Mouse (Mus musculus) heart, embryonic 15.5 days (tissue): ENCODE results near the gene Gm20696. TPM values are rescaled to one million over a fixed set of nuclear protein-coding genes. Genes with fewer than 3 reads are reported as not detected.

ENCODE experiments used
- ATAC-seq: fragments of 200-750 bp; cut with Nextera tagmentation; replicated peaks from 2 replicates; pipeline ENCODE4 v1.8.0; 2017; ENCODE audit warnings: low read depth, moderate TSS enrichment; ENCODE audit not compliant: insufficient number of reproducible peaks, insufficient read depth, low FRiP score
- H3K27ac ChIP-seq: fragments of 300-500 bp; sonication (generic); 2 replicates; pipeline ENCODE4 v1.5.1; 2015; ENCODE audit warnings: mild to moderate bottlenecking, inconsistent platforms
- H3K27me3 ChIP-seq: fragments of 300-500 bp; sonication (generic); 2 replicates; pipeline ENCODE4 v1.6.1; 2015; ENCODE audit warnings: inconsistent platforms
- H3K36me3 ChIP-seq: fragments of 300-500 bp; sonication (generic); 2 replicates; pipeline ENCODE4 v1.6.1; 2015; ENCODE audit warnings: mild to moderate bottlenecking, inconsistent platforms
- H3K4me1 ChIP-seq: fragments of 300-500 bp; sonication (generic); replicated peaks from 2 replicates; pipeline ENCODE4 v1.6.1; 2015; ENCODE audit warnings: inconsistent platforms
- H3K4me2 ChIP-seq: fragments of 300-500 bp; sonication (generic); 2 replicates; pipeline ENCODE4 v1.6.1; 2015; ENCODE audit warnings: inconsistent platforms, mild to moderate bottlenecking, moderate library complexity
- H3K4me3 ChIP-seq: fragments of 300-500 bp; sonication (generic); 2 replicates; pipeline ENCODE4 v1.5.1; 2015; ENCODE audit warnings: mild to moderate bottlenecking, inconsistent platforms
- H3K9ac ChIP-seq: fragments of 300-500 bp; sonication (generic); 2 replicates; pipeline ENCODE4 v1.6.1; 2015; ENCODE audit warnings: mild to moderate bottlenecking, inconsistent platforms
- H3K9me3 ChIP-seq: fragments of 300-500 bp; sonication (generic); replicated peaks from 2 replicates; pipeline ENCODE4 v1.6.1; 2016; ENCODE audit warnings: inconsistent platforms
- WGBS: fragments of 180-500 bp; shearing (Covaris S2); methylation state at CpG from one replicate; pipeline ENCODE4 v1.1.7; 2015; ENCODE audit warnings: mixed read lengths; 5-methylcytosine and 5-hydroxymethylcytosine counted together
- polyA plus RNA-seq: library from polyadenylated mRNA; unstranded; fragments of >200 nt; fragmentation: Nextera tagmentation; extraction: Ambion mirVana; gene quantifications from 2 replicates; pipeline ENCODE4 v1.2.1, GENCODE M21; 2015

The Gm20696 gene
- polyA plus RNA-seq, 1 experiment from 2014 or later = 2.9 TPM

- H3K4me2 ChIP-seq = no peak overlapping the region
- no peak for ATAC-seq
- no peak overlapping the region for H3K9ac ChIP-seq
- H3K4me1 ChIP-seq = no peaks in the 10 kb centered on the region
- H3K9me3 ChIP-seq = no peaks in the 10 kb centered on the region
- WGBS = 58% methylated on average over 21 of the region's 21 CpGs
- H3K36me3 ChIP-seq = no peaks in the 10 kb centered on the region
- no peak overlapping the region for H3K4me3 ChIP-seq
- H3K27me3 ChIP-seq = no peaks in the 10 kb centered on the region
- no peak overlapping the region for H3K27ac ChIP-seq
Observed at GRCm38 (mm10) chr6:99275381-99276296, 391.0 kb downstream of the Gm20696 start.

GRCm38 (mm10) chr6:99274667-99275066, 391.9 kb downstream of the Gm20696 start:
- Histone ChIP-seq H3K4me2 (no peak overlapping the region), H3K27me3 (no peaks in the 10 kb centered on the region), H3K4me1 (no peaks in the 10 kb centered on the region), H3K9me3 (no peaks in the 10 kb centered on the region), H3K36me3 (no peaks in the 10 kb centered on the region), H3K27ac (no peak overlapping the region), H3K4me3 (no peak overlapping the region), H3K9ac (no peak overlapping the region)
- no peak for ATAC-seq
- 87% methylated on average over 5 of the region's 5 CpGs for WGBS

GRCm38 (mm10) chr6:99274222-99274621, 392.4 kb downstream of the Gm20696 start:
- WGBS = 65% methylated on average over 6 of the region's 6 CpGs
- no peak for ATAC-seq
- Histone ChIP-seq H3K4me3 (no peak overlapping the region), H3K36me3 (no peaks in the 10 kb centered on the region), H3K27ac (no peak overlapping the region), H3K4me2 (no peak overlapping the region), H3K9me3 (no peaks in the 10 kb centered on the region), H3K9ac (no peak overlapping the region), H3K4me1 (no peaks in the 10 kb centered on the region), H3K27me3 (no peaks in the 10 kb centered on the region)

GRCm38 (mm10) chr6:99273177-99273576, 393.4 kb downstream of the Gm20696 start:
- no peaks in the 10 kb centered on the region for H3K36me3 ChIP-seq
- H3K27ac ChIP-seq = no peak overlapping the region
- no peaks in the 10 kb centered on the region for H3K27me3 ChIP-seq
- H3K4me1 ChIP-seq = peaks cover 3% of the 10 kb centered on the region; the same call in 1 of the 2 replicates
- no peaks in the 10 kb centered on the region for H3K9me3 ChIP-seq
- no peak overlapping the region for H3K4me2 ChIP-seq
- 80% methylated on average over 5 of the region's 5 CpGs for WGBS
- H3K4me3 ChIP-seq = no peak overlapping the region
- no peak overlapping the region for H3K9ac ChIP-seq
- ATAC-seq = no peak

GRCm38 (mm10) chr6:99272174-99272573, 394.4 kb downstream of the Gm20696 start:
- ATAC-seq = no peak
- peaks cover 5% of the 10 kb centered on the region; the same call in 1 of the 2 replicates for H3K4me1 ChIP-seq
- no peaks in the 10 kb centered on the region for H3K36me3 ChIP-seq
- no peak overlapping the region for H3K27ac ChIP-seq
- H3K4me3 ChIP-seq = no peak overlapping the region
- WGBS = 71% methylated on average over 3 of the region's 3 CpGs
- H3K9me3 ChIP-seq = no peaks in the 10 kb centered on the region
- no peak overlapping the region for H3K9ac ChIP-seq
- H3K4me2 ChIP-seq = no peak overlapping the region
- H3K27me3 ChIP-seq = no peaks in the 10 kb centered on the region

- no peaks in the 10 kb centered on the region for H3K27me3 ChIP-seq
- H3K9ac ChIP-seq = no peak overlapping the region
- peaks cover 6% of the 10 kb centered on the region for H3K4me1 ChIP-seq
- ATAC-seq = no peak
- H3K27ac ChIP-seq = no peak overlapping the region
- no peak overlapping the region for H3K4me3 ChIP-seq
- no peaks in the 10 kb centered on the region for H3K9me3 ChIP-seq
- H3K36me3 ChIP-seq = no peaks in the 10 kb centered on the region
- 82% methylated on average over 7 of the region's 7 CpGs for WGBS
- no peak overlapping the region for H3K4me2 ChIP-seq
Observed at GRCm38 (mm10) chr6:99271741-99272140, 394.9 kb downstream of the Gm20696 start.

GRCm38 (mm10) chr6:99269921-99270320, 396.7 kb downstream of the Gm20696 start:
- Histone ChIP-seq H3K4me2 (no peak overlapping the region), H3K36me3 (no peaks in the 10 kb centered on the region), H3K4me1 (peaks cover 24% of the 10 kb centered on the region), H3K9ac (no peak overlapping the region), H3K4me3 (no peak overlapping the region), H3K27me3 (no peaks in the 10 kb centered on the region), H3K9me3 (no peaks in the 10 kb centered on the region), H3K27ac (no peak overlapping the region)
- ATAC-seq = no peak
- 76% methylated on average over 6 of the region's 6 CpGs for WGBS

- Histone ChIP-seq H3K27ac (no peak overlapping the region), H3K4me2 (no peak overlapping the region), H3K4me3 (no peak overlapping the region), H3K4me1 (peaks cover 36% of the 10 kb centered on the region), H3K27me3 (no peaks in the 10 kb centered on the region), H3K9ac (no peak overlapping the region), H3K9me3 (no peaks in the 10 kb centered on the region), H3K36me3 (no peaks in the 10 kb centered on the region)
- 55% methylated on average over 20 of the region's 20 CpGs for WGBS
- no peak for ATAC-seq
Observed at GRCm38 (mm10) chr6:99268171-99269061, 398.2 kb downstream of the Gm20696 start.

GRCm38 (mm10) chr6:99265945-99266656, 400.5 kb downstream of the Gm20696 start:
- peak overlapping the region; percentile 91 for H3K27ac ChIP-seq
- peaks cover 49% of the 10 kb centered on the region for H3K4me1 ChIP-seq
- peak overlapping the region; percentile 63 for H3K4me2 ChIP-seq
- peak; percentile 72 for ATAC-seq
- no peaks in the 10 kb centered on the region for H3K27me3 ChIP-seq
- no peaks in the 10 kb centered on the region for H3K9me3 ChIP-seq
- H3K36me3 ChIP-seq = no peaks in the 10 kb centered on the region
- peak overlapping the region; percentile 38 for H3K4me3 ChIP-seq
- H3K9ac ChIP-seq = peak overlapping the region; percentile 49
- WGBS = 23% methylated on average over 13 of the region's 13 CpGs

GRCm38 (mm10) chr6:99265173-99265572, 401.4 kb downstream of the Gm20696 start:
- Histone ChIP-seq H3K4me3 (peak overlapping the region; percentile 38), H3K36me3 (no peaks in the 10 kb centered on the region), H3K4me1 (peaks cover 58% of the 10 kb centered on the region), H3K27ac (peak overlapping the region; percentile 91), H3K9me3 (no peaks in the 10 kb centered on the region), H3K27me3 (no peaks in the 10 kb centered on the region), H3K4me2 (peak overlapping the region; percentile 63), H3K9ac (no peak overlapping the region)
- no peak for ATAC-seq
- 47% methylated on average over 4 of the region's 4 CpGs for WGBS
